Mouse (Mus musculus) kidney, postnatal 25 days (tissue): ENCODE measurements around the gene 2310009B15Rik.
A peak's percentile ranks its signal among the peaks of the same experiment; 100 is the strongest.

Experiments used
- DNase-seq, 2 experiments: peaks; one replicate each; pipeline ENCODE4 v3.0.0; 2021; ENCODE audit warnings: mixed read lengths in 2 of 2

The 2310009B15Rik gene

DNA sequence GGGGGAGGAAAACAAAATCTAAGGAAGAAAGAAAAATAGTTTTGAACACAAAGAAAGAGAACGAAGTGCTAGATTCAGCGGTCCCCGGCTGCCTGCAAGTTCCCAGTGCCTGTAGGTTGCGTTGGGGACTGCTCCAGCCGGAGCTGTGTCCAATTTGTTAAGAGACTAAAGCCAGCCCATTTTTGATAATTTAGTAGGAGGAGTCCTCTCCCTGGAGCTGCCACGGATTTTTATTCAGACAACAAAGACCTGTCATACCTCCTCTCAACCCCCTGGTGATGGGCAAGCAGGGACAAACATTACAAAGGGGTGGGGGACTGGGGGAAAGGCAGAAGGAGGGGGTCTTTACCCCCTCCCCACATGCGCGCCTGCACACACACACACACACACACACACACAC is 14.3 kb downstream of the 2310009B15Rik start:
- DNase-seq: no peak

DNA sequence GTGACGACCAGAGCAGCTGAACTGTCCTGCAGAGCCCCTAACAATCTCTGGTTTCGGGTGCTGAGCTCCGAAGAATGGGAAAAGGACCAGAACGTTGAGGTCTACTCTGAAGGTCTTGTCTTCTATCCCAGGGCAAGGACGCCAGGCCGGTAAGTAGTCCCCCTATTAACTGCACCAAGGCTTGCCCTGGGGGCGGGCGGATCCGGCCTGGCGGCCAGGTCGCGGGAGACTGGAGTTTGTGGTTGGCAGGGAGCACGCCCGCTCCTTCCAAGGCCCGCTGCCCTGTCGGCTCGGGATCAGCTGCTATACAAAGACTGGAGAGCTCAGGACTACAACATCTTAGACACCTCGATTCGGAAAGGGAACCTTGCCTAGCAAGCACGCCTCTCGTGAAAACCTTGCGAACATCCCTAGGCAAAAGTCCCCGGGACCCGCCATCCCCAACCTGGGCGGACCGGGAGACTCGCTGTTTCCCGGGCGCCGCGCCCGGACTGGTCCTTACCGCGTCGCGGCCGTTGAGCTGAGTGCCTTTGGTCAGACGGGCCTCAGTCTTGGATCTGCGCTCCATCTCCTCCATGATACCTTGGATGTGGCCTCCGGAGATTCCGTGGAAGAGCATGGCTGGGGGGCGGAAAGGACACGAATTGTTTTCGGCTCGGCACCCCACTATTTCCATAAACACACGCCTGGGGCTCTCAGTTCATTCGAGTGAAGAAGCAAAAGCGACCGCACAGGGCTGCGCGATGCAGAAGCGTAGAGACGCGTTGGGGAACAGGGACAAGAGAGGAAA is 15.2 kb downstream of the 2310009B15Rik start:
- peak; percentile 43 to 51 for DNase-seq

DNA sequence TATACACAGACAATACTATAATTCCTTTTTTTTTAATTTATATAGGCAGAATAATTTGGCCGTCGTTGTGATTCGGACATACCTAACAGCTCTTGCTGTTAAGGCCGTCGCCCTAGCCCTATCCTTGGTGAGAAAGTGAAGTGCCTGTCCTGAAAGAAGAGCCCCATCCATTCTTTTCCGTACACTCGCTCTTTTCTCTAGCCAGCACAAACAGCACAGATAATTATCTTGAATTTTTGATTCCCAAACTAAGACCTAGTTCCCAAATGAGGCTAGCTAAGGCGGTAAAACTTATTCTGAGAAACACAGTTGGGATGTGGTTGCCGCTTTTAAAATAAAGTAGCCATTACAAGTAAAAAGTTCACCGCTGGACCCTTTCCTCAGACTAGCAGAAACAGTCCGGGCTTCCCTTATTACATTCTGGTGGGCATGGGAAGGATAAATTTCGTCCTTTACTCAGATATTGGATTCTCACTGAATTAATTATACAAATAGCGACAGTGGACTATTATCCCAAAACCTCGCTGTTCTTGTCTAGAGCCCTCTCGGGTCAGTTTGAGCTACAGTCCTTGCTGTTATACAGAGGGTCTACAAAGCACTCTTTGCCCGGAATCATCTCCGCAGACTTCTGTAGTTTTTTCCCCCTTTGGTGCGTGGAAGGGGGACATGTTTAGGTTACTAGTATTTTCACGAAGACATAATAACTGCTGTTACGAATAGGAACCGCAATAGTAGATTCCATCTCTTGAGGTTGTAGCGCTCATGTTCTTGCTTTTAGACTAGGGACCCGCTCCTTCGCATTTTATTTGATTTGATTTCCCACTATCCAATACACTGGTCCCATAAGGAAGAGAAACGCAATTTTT is 16.0 kb downstream of the 2310009B15Rik start:
- DNase-seq: no peak

DNA sequence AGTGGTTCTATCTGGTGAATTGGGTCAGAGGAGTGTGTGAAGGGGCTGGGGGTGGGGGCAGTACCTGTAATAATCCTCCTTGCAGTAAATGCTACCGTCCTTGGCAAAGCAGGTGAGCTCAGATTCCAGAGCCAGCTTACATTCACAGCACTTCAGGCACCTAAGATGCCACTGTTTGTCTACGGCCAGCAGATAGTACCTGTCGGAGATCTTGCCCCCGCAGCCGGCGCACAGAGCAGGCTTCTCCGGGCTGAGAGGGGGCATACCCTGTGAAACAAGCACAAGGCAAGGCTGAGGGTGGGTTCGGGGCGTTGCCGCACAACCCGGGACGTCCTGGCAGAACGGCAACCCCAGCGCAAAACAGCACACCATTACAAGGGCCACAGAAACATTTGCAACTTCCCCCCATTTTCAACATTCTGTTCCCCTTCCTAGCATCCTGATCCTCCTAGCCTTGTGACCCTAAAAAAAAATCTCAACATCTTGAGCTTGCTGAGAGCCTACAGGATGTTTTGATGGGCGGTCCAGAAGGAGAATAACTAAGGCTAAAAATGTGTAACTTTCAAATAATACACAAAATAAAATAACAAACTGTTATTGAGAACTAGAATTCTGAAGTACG is 16.7 kb downstream of the 2310009B15Rik start:
- DNase-seq: no peak

DNA sequence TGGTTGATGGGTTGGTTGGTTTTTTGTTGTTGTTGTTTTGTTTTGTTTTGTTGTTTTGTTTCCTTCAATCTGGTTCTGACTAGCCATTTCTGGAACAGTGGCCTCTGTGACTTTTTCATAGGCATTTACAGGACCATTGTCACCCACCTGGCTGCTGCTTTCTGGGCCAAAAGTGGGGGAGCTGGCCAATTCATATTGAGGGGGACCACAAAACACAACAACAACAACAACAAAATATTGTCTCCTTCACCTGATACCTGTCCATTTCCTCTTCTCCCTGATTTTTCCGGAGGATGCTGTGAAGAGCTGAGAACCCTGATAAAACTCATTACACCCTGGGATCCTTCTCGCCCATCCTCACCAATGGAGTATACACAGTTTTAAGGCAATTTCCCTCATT is 17.4 kb downstream of the 2310009B15Rik start:
- DNase-seq: no peak

DNA sequence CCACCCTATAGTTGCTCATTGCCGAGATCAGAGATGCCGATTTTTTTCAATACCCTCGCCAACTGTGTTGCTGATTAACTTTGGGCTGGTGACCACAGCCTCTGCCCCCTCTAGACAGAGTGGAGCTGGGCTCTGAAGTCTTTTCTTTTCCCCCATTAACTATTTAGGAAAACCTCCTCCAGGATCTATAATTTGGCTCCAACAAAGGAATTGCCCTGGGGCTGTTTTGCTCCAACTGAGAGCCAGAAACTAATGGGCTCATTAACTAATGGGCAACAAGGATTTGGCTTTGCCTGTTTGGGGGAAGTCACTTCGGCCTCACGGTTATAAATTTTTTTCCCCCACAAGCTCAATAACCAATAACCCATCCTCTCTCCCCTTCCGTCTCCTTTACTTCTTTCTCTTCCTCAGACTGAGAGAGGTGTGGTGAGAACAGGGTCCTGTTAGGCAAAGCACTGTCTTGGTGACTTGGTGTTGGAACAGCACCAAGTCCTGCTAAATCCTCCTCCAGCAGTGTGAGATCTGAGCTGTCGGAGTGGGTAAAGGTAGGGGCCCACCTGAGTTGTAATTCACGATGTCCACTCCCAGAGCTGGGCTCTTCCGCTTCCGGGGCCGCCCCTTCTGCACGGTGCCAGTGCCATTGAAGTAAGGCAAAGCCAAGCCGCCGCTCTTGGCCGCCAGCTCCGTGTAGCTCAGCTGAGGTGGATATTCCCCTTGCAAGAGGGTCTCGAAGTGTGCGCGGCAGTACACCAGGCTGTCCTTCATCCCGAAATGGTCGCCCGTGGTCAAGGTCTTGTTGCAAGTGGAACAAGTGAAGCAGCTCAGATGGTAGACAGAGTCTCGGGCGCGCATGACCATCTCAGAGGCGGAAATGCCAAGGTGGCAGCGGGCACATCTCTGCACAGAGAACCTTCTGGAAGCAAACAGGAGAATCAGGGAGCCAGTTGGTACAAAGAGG is 18.6 kb downstream of the 2310009B15Rik start:
- no peak for DNase-seq

DNA sequence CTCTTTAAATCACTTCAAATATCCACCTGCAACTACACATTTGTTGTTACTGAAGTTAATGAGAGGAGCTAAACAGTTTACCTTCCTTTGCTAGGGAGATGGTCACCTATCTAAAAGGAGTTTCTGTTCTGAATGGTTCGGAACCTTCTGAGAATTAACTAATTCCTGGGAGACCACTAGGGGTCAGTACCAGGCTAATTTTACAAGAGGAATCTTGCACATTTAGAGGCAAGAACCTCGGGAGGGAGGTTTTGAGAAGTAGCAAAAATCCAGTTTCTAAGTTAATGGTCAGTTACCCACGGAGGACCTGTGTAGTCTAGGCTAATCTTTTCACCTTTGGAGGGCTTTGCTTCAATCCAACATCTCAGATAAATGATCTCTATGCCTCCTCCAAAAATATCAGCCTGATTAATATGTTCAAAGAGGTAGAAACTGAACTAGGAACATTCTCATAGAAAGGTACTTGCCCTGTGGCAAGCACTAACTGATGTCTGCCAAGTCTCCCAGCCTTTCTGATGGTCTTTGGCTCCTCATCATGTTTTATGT is 21.2 kb downstream of the 2310009B15Rik start:
- peak in 1 of 2 experiments; percentile 51 for DNase-seq

DNA sequence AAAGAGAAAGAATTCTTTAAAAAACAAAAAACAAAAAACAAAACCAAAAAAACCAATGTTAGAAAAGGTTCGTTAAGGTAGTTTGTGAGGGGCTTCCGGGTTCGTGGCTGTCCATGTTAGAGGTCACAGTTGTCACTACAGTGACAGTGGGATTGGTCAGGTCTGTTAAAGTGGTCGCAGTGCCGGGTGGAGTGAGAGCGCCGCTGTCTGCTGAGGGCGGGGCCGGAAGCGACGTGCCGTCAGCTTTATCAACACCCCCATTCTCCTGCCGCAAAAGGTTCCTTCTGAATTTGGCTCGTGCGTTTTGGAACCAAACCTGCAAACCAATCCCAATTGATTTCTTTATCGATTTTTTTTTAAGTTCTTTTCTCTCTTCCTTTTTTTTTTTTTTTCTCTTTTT is 25.3 kb downstream of the 2310009B15Rik start:
- DNase-seq: no peak

DNA sequence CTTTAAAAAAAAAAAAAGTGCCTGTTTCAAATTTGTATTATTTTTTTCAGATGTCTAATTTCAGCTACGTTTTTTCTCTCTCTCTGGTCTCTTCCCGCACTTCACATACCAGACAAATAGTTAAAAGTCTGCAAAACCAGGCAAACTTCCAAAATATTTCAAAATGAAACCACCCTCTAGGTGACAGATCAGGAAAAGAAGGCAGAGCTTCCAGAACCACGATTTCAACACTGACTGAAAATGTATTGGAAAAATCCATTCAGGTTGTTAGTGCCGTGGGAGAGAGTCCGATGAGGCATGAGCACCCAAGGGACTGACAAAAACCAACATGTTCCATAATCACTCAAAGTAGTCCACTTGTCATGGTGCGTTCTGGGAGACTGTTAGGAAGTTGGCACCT is 29.8 kb downstream of the 2310009B15Rik start:
- DNase-seq: no peak

DNA sequence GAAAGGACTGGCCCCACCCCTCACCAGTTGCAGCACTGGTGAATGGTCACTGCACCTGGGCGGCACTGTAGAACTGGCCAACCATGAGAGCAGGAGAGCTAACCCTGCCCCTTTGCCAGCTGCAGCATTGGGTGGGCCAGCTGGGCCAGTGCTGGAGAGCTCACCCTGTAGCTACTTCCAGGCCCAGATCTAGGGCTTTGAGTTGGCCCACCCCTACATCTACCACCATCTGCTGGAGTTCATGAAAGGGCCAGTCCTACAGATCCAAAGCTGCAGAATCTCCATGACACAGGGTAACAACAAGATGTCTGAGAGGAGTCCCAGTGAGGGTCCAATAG is 33.7 kb downstream of the 2310009B15Rik start:
- DNase-seq: no peak

DNA sequence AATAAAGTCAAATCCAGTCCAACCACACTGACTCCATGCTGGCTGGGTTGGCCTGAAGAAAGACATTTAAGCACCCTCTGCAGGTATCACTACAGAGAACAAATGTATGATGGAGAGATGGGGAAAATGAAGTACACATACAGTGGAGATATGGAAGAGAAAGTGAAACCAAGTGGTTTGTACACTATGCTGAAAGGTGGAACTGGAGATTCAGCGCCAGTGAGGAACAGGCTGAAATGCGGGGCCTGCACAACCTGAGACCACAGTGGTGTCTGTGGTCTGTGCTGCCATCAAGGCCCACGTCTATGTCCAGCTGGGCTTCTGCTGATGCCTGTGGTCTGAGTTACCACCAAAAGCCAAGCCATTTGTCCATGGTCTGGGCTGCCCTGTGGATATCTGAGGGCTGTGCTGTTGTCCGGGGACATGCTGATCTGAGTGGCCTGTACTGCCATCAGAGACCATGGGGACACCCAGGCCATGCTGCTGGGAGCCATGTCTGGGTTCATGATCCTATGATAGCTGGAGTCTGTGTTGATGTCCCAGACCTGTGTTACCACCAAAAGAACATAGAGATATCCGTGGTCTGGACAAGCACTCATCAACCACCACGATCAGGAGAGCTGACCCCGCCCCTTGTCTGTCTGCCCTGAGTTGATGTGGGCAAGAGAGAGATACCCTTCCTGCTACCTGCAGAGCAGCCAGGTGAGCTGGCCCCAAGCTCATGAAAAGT is 34.2 kb downstream of the 2310009B15Rik start:
- DNase-seq: no peak
